Mouse (Mus musculus): ENCODE data around the gene Ccdc9. TPM values are rescaled to one million over a fixed set of nuclear protein-coding genes. Genes with fewer than 3 reads are reported as not detected.

Gene Ccdc9
- polyA plus RNA-seq, 1 experiment from 2014 or later, result 18.2 TPM

- ATAC-seq (ENCODE audit: low FRiP score), result no peak
- 44% methylated on average over 5 of the region's 5 CpGs for WGBS
- Histone ChIP-seq H3K4me2 (replicated peaks; ENCODE audit: low read depth, low read length) (no peak overlapping the region), H3K4me1 (replicated peaks; ENCODE audit: control insufficient read depth, insufficient read depth, low read length) (no peaks in the 10 kb centered on the region), H3K36me3 (ENCODE audit: control insufficient read depth, insufficient read depth, low read length) (no peaks in the 10 kb centered on the region), H3K9ac (ENCODE audit: low read depth, low read length) (no peak overlapping the region), H3K9me3 (ENCODE audit: control insufficient read depth, low read length) (no peaks in the 10 kb centered on the region; the same call in 1 of the 2 replicates), H3K27ac (ENCODE audit: low read depth, low read length) (no peak overlapping the region), H3K4me3 (ENCODE audit: low read depth, low read length) (no peak overlapping the region), H3K27me3 (ENCODE audit: control insufficient read depth, insufficient read depth, low read length) (no peaks in the 10 kb centered on the region)
- DNase-seq (ENCODE audit: low spot score), result peak; percentile 25
Observed at GRCm38 (mm10) chr7:16229869-16230268, 56.7 kb downstream of the Ccdc9 start.

Other genes with a start within 250 kb of the Ccdc9 start
- gene Bicra, start 238.9 kb downstream of the Ccdc9 start, polyA plus RNA-seq (2014; fragmentation: Nextera tagmentation; extraction: Ambion mirVana), result 6.6 and 9.2 TPM in 2 replicates
- gene Zfp541, start 225.0 kb downstream of the Ccdc9 start, polyA plus RNA-seq (2014; fragmentation: Nextera tagmentation; extraction: Ambion mirVana), result not detected in 2 replicates
- 176 and 177 TPM in 2 replicates for gene Napa, start 188.3 kb downstream of the Ccdc9 start, polyA plus RNA-seq (2014; fragmentation: Nextera tagmentation; extraction: Ambion mirVana)
- 21.7 and 23.1 TPM in 2 replicates for gene Kptn, start 166.9 kb downstream of the Ccdc9 start, polyA plus RNA-seq (2014; fragmentation: Nextera tagmentation; extraction: Ambion mirVana)
- gene Slc8a2, start 157.0 kb downstream of the Ccdc9 start, polyA plus RNA-seq (2014; fragmentation: Nextera tagmentation; extraction: Ambion mirVana), result 0.84 and 1.0 TPM in 2 replicates
- 122 and 135 TPM in 2 replicates for gene Meis3, start 111.7 kb downstream of the Ccdc9 start, polyA plus RNA-seq (2014; fragmentation: Nextera tagmentation; extraction: Ambion mirVana)
- 7.9 and 9.1 TPM in 2 replicates for gene Dhx34, start 64.8 kb downstream of the Ccdc9 start, polyA plus RNA-seq (2014; fragmentation: Nextera tagmentation; extraction: Ambion mirVana)
- gene C5ar2, start 42.6 kb downstream of the Ccdc9 start, polyA plus RNA-seq (2014; fragmentation: Nextera tagmentation; extraction: Ambion mirVana), result 0.04 and 0.11 TPM in 2 replicates
- 0.46 and 1.3 TPM in 2 replicates for gene C5ar1, start 27.3 kb downstream of the Ccdc9 start, polyA plus RNA-seq (2014; fragmentation: Nextera tagmentation; extraction: Ambion mirVana)
- 11.0 and 13.8 TPM in 2 replicates for gene Inafm1, start 13.2 kb downstream of the Ccdc9 start, polyA plus RNA-seq (2014; fragmentation: Nextera tagmentation; extraction: Ambion mirVana)
- 6.4 and 8.1 TPM in 2 replicates for gene Bbc3, start 21.6 kb upstream of the Ccdc9 start, polyA plus RNA-seq (2014; fragmentation: Nextera tagmentation; extraction: Ambion mirVana)
- gene Sae1, start 101.0 kb upstream of the Ccdc9 start, polyA plus RNA-seq (2014; fragmentation: Nextera tagmentation; extraction: Ambion mirVana), result 339 and 377 TPM in 2 replicates
- gene Zc3h4, start 114.1 kb upstream of the Ccdc9 start, polyA plus RNA-seq (2014; fragmentation: Nextera tagmentation; extraction: Ambion mirVana), result 15.7 and 20.7 TPM in 2 replicates
- gene Tmem160, start 166.0 kb upstream of the Ccdc9 start, polyA plus RNA-seq (2014; fragmentation: Nextera tagmentation; extraction: Ambion mirVana), result 51.4 and 56.5 TPM in 2 replicates
- gene Npas1, start 190.9 kb upstream of the Ccdc9 start, polyA plus RNA-seq (2014; fragmentation: Nextera tagmentation; extraction: Ambion mirVana), result 0.14 and 0.34 TPM in 2 replicates

Data from hindbrain, embryonic 11.5 days (tissue).